Mouse (Mus musculus): Measurements from ENCODE around the gene Rdh5. TPM values are rescaled to one million over a fixed set of nuclear protein-coding genes. Genes with fewer than 3 reads are reported as not detected.

The Rdh5 gene
- polyA plus RNA-seq, 2 experiments: 12.1 to 13.6 TPM

GRCm38 (mm10) chr10:128937756-128938390 lies 15.2 kb upstream of the Rdh5 start:
- Histone ChIP-seq H3K9ac (replicated peaks) (no peak overlapping the region), H3K4me1 (replicated peaks; ENCODE audit: control insufficient read depth in 2 of 2, insufficient read depth in 2 of 2, low read length in 1 of 2) (no peaks in the 10 kb centered on the region), H3K27ac (no peak overlapping the region), H3K36me3 (replicated peaks; ENCODE audit: control insufficient read depth, insufficient read depth, low read depth) (no peaks in the 10 kb centered on the region), H3K4me3 (ENCODE audit: insufficient read depth in 1 of 2, low read depth in 2 of 2, low read length in 2 of 2) (no peak overlapping the region), H3K27me3 (ENCODE audit: control insufficient read depth, insufficient read depth, low read length) (peaks cover 34% of the 10 kb centered on the region), H3K4me2 (ENCODE audit: low read depth) (no peak overlapping the region), H3K9me3 (ENCODE audit: control insufficient read depth, low read length) (no peaks in the 10 kb centered on the region)
- TF ChIP-seq EP300 (IDR thresholded peaks at IDR 0.05; ENCODE audit: low read depth) (no peak), CTCF (IDR thresholded peaks at IDR 0.05; ENCODE audit: low read depth) (no peak)
- no peak for DNase-seq (ENCODE audit: low read depth in 3 of 3, low spot score in 3 of 3)
- no peak for ATAC-seq (ENCODE audit: insufficient read depth)
- 58% methylated on average over 12 of the region's 12 CpGs for WGBS (ENCODE audit: insufficient replicate concordance)

- no peak overlapping the region for H3K9ac ChIP-seq (replicated peaks)
- TF ChIP-seq CTCF (IDR thresholded peaks at IDR 0.05; ENCODE audit: low read depth) (no peak), EP300 (IDR thresholded peaks at IDR 0.05; ENCODE audit: low read depth) (no peak)
- H3K27me3 ChIP-seq (ENCODE audit: control insufficient read depth, insufficient read depth, low read length): peaks cover 52% of the 10 kb centered on the region
- H3K4me2 ChIP-seq (ENCODE audit: low read depth): no peak overlapping the region
- H3K27ac ChIP-seq: no peak overlapping the region
- no peaks in the 10 kb centered on the region for H3K9me3 ChIP-seq (ENCODE audit: control insufficient read depth, low read length)
- no peaks in the 10 kb centered on the region for H3K4me1 ChIP-seq (replicated peaks; ENCODE audit: control insufficient read depth in 2 of 2, insufficient read depth in 2 of 2, low read length in 1 of 2)
- no peak for DNase-seq (ENCODE audit: low read depth in 3 of 3, low spot score in 3 of 3)
- no peak overlapping the region for H3K4me3 ChIP-seq (ENCODE audit: insufficient read depth in 1 of 2, low read depth in 2 of 2, low read length in 2 of 2)
- WGBS (ENCODE audit: insufficient replicate concordance): 51% methylated on average over 8 of the region's 8 CpGs
- no peak for ATAC-seq (ENCODE audit: insufficient read depth)
- H3K36me3 ChIP-seq (replicated peaks; ENCODE audit: control insufficient read depth, insufficient read depth, low read depth): no peaks in the 10 kb centered on the region
Observed at GRCm38 (mm10) chr10:128935826-128936440, 13.2 kb upstream of the Rdh5 start.

- no peak overlapping the region for H3K9ac ChIP-seq (replicated peaks)
- no peak overlapping the region for H3K4me3 ChIP-seq (ENCODE audit: insufficient read depth in 1 of 2, low read depth in 2 of 2, low read length in 2 of 2)
- TF ChIP-seq EP300 (IDR thresholded peaks at IDR 0.05; ENCODE audit: low read depth): no peak
- TF ChIP-seq CTCF (IDR thresholded peaks at IDR 0.05; ENCODE audit: low read depth): peak; percentile 11; the same call in 1 of the 2 replicates
- H3K27ac ChIP-seq: no peak overlapping the region
- DNase-seq (ENCODE audit: low read depth in 3 of 3, low spot score in 3 of 3) (no peak), ATAC-seq (ENCODE audit: insufficient read depth) (no peak)
- H3K36me3 ChIP-seq (replicated peaks; ENCODE audit: control insufficient read depth, insufficient read depth, low read depth): no peaks in the 10 kb centered on the region
- peaks cover 52% of the 10 kb centered on the region for H3K27me3 ChIP-seq (ENCODE audit: control insufficient read depth, insufficient read depth, low read length)
- H3K9me3 ChIP-seq (ENCODE audit: control insufficient read depth, low read length): no peaks in the 10 kb centered on the region
- H3K4me2 ChIP-seq (ENCODE audit: low read depth): no peak overlapping the region
- 55% methylated on average over 7 of the region's 7 CpGs for WGBS (ENCODE audit: insufficient replicate concordance)
- H3K4me1 ChIP-seq (replicated peaks; ENCODE audit: control insufficient read depth in 2 of 2, insufficient read depth in 2 of 2, low read length in 1 of 2): no peaks in the 10 kb centered on the region
Observed at GRCm38 (mm10) chr10:128934997-128935787, 12.5 kb upstream of the Rdh5 start.

GRCm38 (mm10) chr10:128933976-128934721 lies 11.5 kb upstream of the Rdh5 start:
- no peaks in the 10 kb centered on the region for H3K36me3 ChIP-seq (replicated peaks; ENCODE audit: control insufficient read depth, insufficient read depth, low read depth)
- no peaks in the 10 kb centered on the region for H3K4me1 ChIP-seq (replicated peaks; ENCODE audit: control insufficient read depth in 2 of 2, insufficient read depth in 2 of 2, low read length in 1 of 2)
- no peak overlapping the region for H3K9ac ChIP-seq (replicated peaks)
- peak overlapping the region; percentile 28; the same call in 1 of the 2 replicates for H3K4me2 ChIP-seq (ENCODE audit: low read depth)
- H3K9me3 ChIP-seq (ENCODE audit: control insufficient read depth, low read length): no peaks in the 10 kb centered on the region
- no peak overlapping the region for H3K27ac ChIP-seq
- peaks cover 55% of the 10 kb centered on the region for H3K27me3 ChIP-seq (ENCODE audit: control insufficient read depth, insufficient read depth, low read length)
- ATAC-seq (ENCODE audit: insufficient read depth) (no peak), DNase-seq (ENCODE audit: low read depth in 3 of 3, low spot score in 3 of 3) (no peak)
- H3K4me3 ChIP-seq (ENCODE audit: insufficient read depth in 1 of 2, low read depth in 2 of 2, low read length in 2 of 2): peak overlapping the region in 1 of 2 experiments; percentile 15; a peak in 1 of 4 replicates
- TF ChIP-seq CTCF (IDR thresholded peaks at IDR 0.05; ENCODE audit: low read depth): no peak
- TF ChIP-seq EP300 (IDR thresholded peaks at IDR 0.05; ENCODE audit: low read depth): no peak
- 6% methylated on average over 21 of the region's 21 CpGs for WGBS (ENCODE audit: insufficient replicate concordance)
